Comparison of ENCODE assay signal across 9 mouse cellular contexts in genomic region chr11:85837291-85837647, GRCm38 (mm10). TPM values are rescaled to one million over a fixed set of nuclear protein-coding genes. Genes with fewer than 3 reads are reported as not detected.
A peak's percentile ranks its signal among the peaks of the same experiment; 100 is the strongest.
DNase-seq lines count a peak whose midpoint lies in the region; ATAC-seq and TF ChIP-seq lines count a peak whose summit lies in the region.
"Had no signal": no experiment of that assay in that cellular context is flagged by ENCODE, and none has a peak within 500 bp of the region (broad histone marks: within the 10 kb centered on the region; RNA-seq: fewer than 3 reads in every experiment).

No protein-coding gene starts in this region.

- DNase-seq in hindbrain, embryonic 10.5 days (ENCODE audit: low spot score): no peak
- DNase-seq in hindbrain, postnatal 0 days (ENCODE audit: low spot score): no peak
- DNase-seq in G1E (ENCODE audit: low spot score): no peak
- DNase-seq in liver, embryonic 11.5 days (ENCODE audit: low spot score): no peak
- DNase-seq in B cell, adult 2 months: no peak
- no peak for DNase-seq in ovary, postnatal 10 days (ENCODE audit: low spot score)
- DNase-seq: cerebellum, adult 11-12 months had no signal

- peak overlapping the region; percentile 60 for H3K4me3 ChIP-seq in hindbrain, embryonic 10.5 days
- no peak overlapping the region for H3K4me3 ChIP-seq in hindbrain, postnatal 0 days (ENCODE audit: low read length)
- peak overlapping the region; percentile 20; the same call in 1 of the 2 replicates for H3K4me3 ChIP-seq in G1E (ENCODE audit: low read depth, low read length)
- peak overlapping the region; percentile 88 for H3K4me3 ChIP-seq in embryonic facial prominence, embryonic 13.5 days
- H3K4me3 ChIP-seq in liver, embryonic 11.5 days (ENCODE audit: low read depth, low read length): peak overlapping the region; percentile 38
- H3K4me3 ChIP-seq: left cerebral cortex, adult 2 months had no signal

- no peak for TF ChIP-seq CTCF in hindbrain, postnatal 0 days (IDR thresholded peaks at IDR 0.05; ENCODE audit: low read depth)
- TF ChIP-seq CTCF in G1E (IDR thresholded peaks at IDR 0.05; ENCODE audit: low read depth, low read length): no peak

- peaks cover 98% of the 10 kb centered on the region for H3K27me3 ChIP-seq in hindbrain, embryonic 10.5 days (ENCODE audit: insufficient read depth, poor library complexity, severe bottlenecking)
- peaks cover 73% of the 10 kb centered on the region for H3K27me3 ChIP-seq in hindbrain, postnatal 0 days (ENCODE audit: insufficient read depth, low read length)
- peaks cover 43% of the 10 kb centered on the region for H3K27me3 ChIP-seq in G1E (ENCODE audit: insufficient read depth, low read length)
- H3K27me3 ChIP-seq in embryonic facial prominence, embryonic 13.5 days: peaks cover 46% of the 10 kb centered on the region
- peaks cover 100% of the 10 kb centered on the region for H3K27me3 ChIP-seq in liver, embryonic 11.5 days (replicated peaks; ENCODE audit: control insufficient read depth, insufficient read depth, low read length)

- H3K4me2 ChIP-seq in hindbrain, postnatal 0 days (ENCODE audit: low read depth, low read length): no peak overlapping the region
- H3K4me2 ChIP-seq in embryonic facial prominence, embryonic 13.5 days: peak overlapping the region; percentile 86
- peak overlapping the region; percentile 60 for H3K4me2 ChIP-seq in liver, embryonic 11.5 days

- no peak for ATAC-seq in hindbrain, postnatal 0 days
- no peak for ATAC-seq in G1E (ENCODE audit: extremely low read depth, insufficient number of reproducible peaks, low FRiP score, poor library complexity, severe bottlenecking)
- ATAC-seq in embryonic facial prominence, embryonic 13.5 days (ENCODE audit: insufficient number of reproducible peaks, insufficient read depth, low FRiP score, low TSS enrichment, low read depth): no peak
- no peak for ATAC-seq in liver, embryonic 11.5 days (replicated peaks; ENCODE audit: low FRiP score)

- peaks cover 49% of the 10 kb centered on the region for H3K4me1 ChIP-seq in hindbrain, embryonic 10.5 days (replicated peaks)
- H3K4me1 ChIP-seq in hindbrain, postnatal 0 days (ENCODE audit: insufficient read depth, low read length): no peaks in the 10 kb centered on the region
- H3K4me1 ChIP-seq in G1E (ENCODE audit: insufficient read depth, low read depth, low read length): no peaks in the 10 kb centered on the region; the same call in 1 of the 2 replicates
- H3K4me1 ChIP-seq in embryonic facial prominence, embryonic 13.5 days: peaks cover 44% of the 10 kb centered on the region
- peaks cover 17% of the 10 kb centered on the region for H3K4me1 ChIP-seq in liver, embryonic 11.5 days (replicated peaks; ENCODE audit: control insufficient read depth, insufficient read depth, low read length)

- H3K36me3 ChIP-seq in hindbrain, embryonic 10.5 days: peaks cover 13% of the 10 kb centered on the region; the same call in 1 of the 2 replicates
- H3K36me3 ChIP-seq in hindbrain, postnatal 0 days (ENCODE audit: insufficient read depth, low read length): no peaks in the 10 kb centered on the region
- H3K36me3 ChIP-seq in G1E (replicated peaks): no peaks in the 10 kb centered on the region
- peaks cover 44% of the 10 kb centered on the region for H3K36me3 ChIP-seq in embryonic facial prominence, embryonic 13.5 days
- H3K36me3 ChIP-seq in liver, embryonic 11.5 days (ENCODE audit: control insufficient read depth, insufficient read depth, low read length): no peaks in the 10 kb centered on the region

- no peaks in the 10 kb centered on the region for H3K9me3 ChIP-seq in hindbrain, embryonic 10.5 days
- no peaks in the 10 kb centered on the region for H3K9me3 ChIP-seq in hindbrain, postnatal 0 days (ENCODE audit: low read length)
- H3K9me3 ChIP-seq in G1E (replicated peaks): peaks cover 36% of the 10 kb centered on the region
- H3K9me3 ChIP-seq in embryonic facial prominence, embryonic 13.5 days: no peaks in the 10 kb centered on the region
- no peaks in the 10 kb centered on the region for H3K9me3 ChIP-seq in liver, embryonic 11.5 days (ENCODE audit: control insufficient read depth, low read length)

- WGBS in hindbrain, embryonic 10.5 days: under 1% methylated on average over 18 of the region's 18 CpGs
- 3% methylated on average over 18 of the region's 18 CpGs for WGBS in hindbrain, postnatal 0 days
- 2% methylated on average over 18 of the region's 18 CpGs for WGBS in embryonic facial prominence, embryonic 13.5 days
- WGBS in liver, embryonic 11.5 days: 3% methylated on average over 18 of the region's 18 CpGs

- no peak overlapping the region for H3K9ac ChIP-seq in hindbrain, postnatal 0 days (replicated peaks; ENCODE audit: low read length)
- peak overlapping the region; percentile 100 for H3K9ac ChIP-seq in embryonic facial prominence, embryonic 13.5 days
- H3K9ac ChIP-seq in liver, embryonic 11.5 days (ENCODE audit: low read depth, low read length): 0 out of 2 replicates have a peak overlapping the region, but pooled peaks have one; percentile 35

- peak overlapping the region; percentile 86 for H3K27ac ChIP-seq in hindbrain, embryonic 10.5 days
- no peak overlapping the region for H3K27ac ChIP-seq in hindbrain, postnatal 0 days
- H3K27ac ChIP-seq in embryonic facial prominence, embryonic 13.5 days: peak overlapping the region; percentile 99
- no peak overlapping the region for H3K27ac ChIP-seq in liver, embryonic 11.5 days (ENCODE audit: low read depth, low read length)
- H3K27ac ChIP-seq: left cerebral cortex, adult 2 months had no signal

RNA-seq across cellular contexts. Expression of gene Tbx2, which starts 4.9 kb away (rescaled TPM):
- 1.5 and 3.1 TPM in 2 replicates for polyA plus RNA-seq in hindbrain, embryonic 10.5 days (2016; fragmentation: Nextera tagmentation; extraction: Ambion mirVana)
- total RNA-seq in hindbrain, postnatal 0 days (2014; rRNA removed): 3.6 and 7.9 TPM in 2 replicates
- 0.70 and 0.86 TPM in 2 replicates for polyA plus RNA-seq in hindbrain, postnatal 0 days (2015; fragmentation: Nextera tagmentation; extraction: Ambion mirVana)
- total RNA-seq in G1E (2014; fragmentation: Nextera tagmentation) (0.44 and 0.53 TPM in 2 replicates), G1E (2017) (0.17 TPM in 1 of 2 replicates, not detected in the other)
- polyA plus RNA-seq in G1E (2012): 0.11 and 0.24 TPM in 2 replicates
- polyA plus RNA-seq in embryonic facial prominence, embryonic 13.5 days (2015; fragmentation: Nextera tagmentation; extraction: Ambion mirVana): 14.2 and 14.5 TPM in 2 replicates
- 2.7 and 3.2 TPM in 2 replicates for polyA plus RNA-seq in liver, embryonic 11.5 days (2014; fragmentation: Nextera tagmentation; extraction: Ambion mirVana)

RNA-seq across cellular contexts. Expression of gene Gm11444, which starts 12.9 kb away (rescaled TPM):
- polyA plus RNA-seq in hindbrain, embryonic 10.5 days (2016; fragmentation: Nextera tagmentation; extraction: Ambion mirVana): not detected in 2 replicates
- not detected in 2 replicates for total RNA-seq in hindbrain, postnatal 0 days (2014; rRNA removed)
- not detected in 2 replicates for polyA plus RNA-seq in hindbrain, postnatal 0 days (2015; fragmentation: Nextera tagmentation; extraction: Ambion mirVana)
- total RNA-seq in G1E (2014; fragmentation: Nextera tagmentation) (not detected in 2 replicates), G1E (2017) (not detected in 2 replicates)
- polyA plus RNA-seq in G1E (2012): not detected in 2 replicates
- not detected in 2 replicates for polyA plus RNA-seq in embryonic facial prominence, embryonic 13.5 days (2015; fragmentation: Nextera tagmentation; extraction: Ambion mirVana)
- not detected in 2 replicates for polyA plus RNA-seq in liver, embryonic 11.5 days (2014; fragmentation: Nextera tagmentation; extraction: Ambion mirVana)
- total RNA-seq: left cerebral cortex, adult 2 months had no signal

RNA-seq across cellular contexts. Expression of gene Tbx4, which starts 49.0 kb away (rescaled TPM):
- 0.09 and 0.22 TPM in 2 replicates for polyA plus RNA-seq in hindbrain, embryonic 10.5 days (2016; fragmentation: Nextera tagmentation; extraction: Ambion mirVana)
- 0.18 and 0.47 TPM in 2 replicates for total RNA-seq in hindbrain, postnatal 0 days (2014; rRNA removed)
- polyA plus RNA-seq in hindbrain, postnatal 0 days (2015; fragmentation: Nextera tagmentation; extraction: Ambion mirVana): 0.20 and 0.23 TPM in 2 replicates
- total RNA-seq in G1E (2014; fragmentation: Nextera tagmentation): not detected in 2 replicates
- 0.06 TPM in 1 of 2 replicates, not detected in the other for total RNA-seq in G1E (2017)
- not detected in 2 replicates for polyA plus RNA-seq in G1E (2012)
- 3.0 and 3.1 TPM in 2 replicates for polyA plus RNA-seq in embryonic facial prominence, embryonic 13.5 days (2015; fragmentation: Nextera tagmentation; extraction: Ambion mirVana)
- 0.79 and 0.86 TPM in 2 replicates for polyA plus RNA-seq in liver, embryonic 11.5 days (2014; fragmentation: Nextera tagmentation; extraction: Ambion mirVana)

Comparison
In these comparisons a context has a peak if more than half of its experiments do, and no peak if none do; other contexts are left out.
1. H3K27ac ChIP-seq: peak in hindbrain, embryonic 10.5 days (single experiment) and embryonic facial prominence, embryonic 13.5 days (single experiment); none in hindbrain, postnatal 0 days (single experiment) and liver, embryonic 11.5 days (single experiment).